Mouse (Mus musculus) limb, embryonic 15.5 days (tissue): ENCODE data around the gene Loxl1. TPM values are rescaled to one million over a fixed set of nuclear protein-coding genes. Genes with fewer than 3 reads are reported as not detected.

ENCODE experiments used
- ATAC-seq: fragments of 200-750 bp; cut with Nextera tagmentation; 2 replicates; pipeline ENCODE4 v1.8.0; 2017; ENCODE audit warnings: low read depth, moderate TSS enrichment; ENCODE audit not compliant: insufficient number of reproducible peaks, low FRiP score, low TSS enrichment
- H3K27ac ChIP-seq: fragments of 300-500 bp; sonication (generic); 2 replicates; pipeline ENCODE4 v1.5.1; 2015; ENCODE audit warnings: moderate library complexity, mild to moderate bottlenecking, inconsistent platforms
- H3K27me3 ChIP-seq: fragments of 300-500 bp; sonication (generic); 2 replicates; pipeline ENCODE4 v1.6.1; 2015; ENCODE audit warnings: inconsistent platforms
- H3K36me3 ChIP-seq: fragments of 300-500 bp; sonication (generic); 2 replicates; pipeline ENCODE4 v1.6.1; 2015; ENCODE audit warnings: inconsistent platforms
- H3K4me1 ChIP-seq: fragments of 300-500 bp; sonication (generic); 2 replicates; pipeline ENCODE4 v1.6.1; 2015; ENCODE audit warnings: inconsistent platforms
- H3K4me2 ChIP-seq: fragments of 300-500 bp; sonication (generic); 2 replicates; pipeline ENCODE4 v1.6.1; 2015; ENCODE audit warnings: mild to moderate bottlenecking, inconsistent platforms
- H3K4me3 ChIP-seq: fragments of 300-500 bp; sonication (generic); 2 replicates; pipeline ENCODE4 v1.5.1; 2015; ENCODE audit warnings: mild to moderate bottlenecking, inconsistent platforms
- H3K9ac ChIP-seq: fragments of 300-500 bp; sonication (generic); 2 replicates; pipeline ENCODE4 v1.6.1; 2015; ENCODE audit warnings: inconsistent platforms
- H3K9me3 ChIP-seq: fragments of 300-500 bp; sonication (generic); 2 replicates; pipeline ENCODE4 v1.6.1; 2016; ENCODE audit warnings: inconsistent platforms
- WGBS: fragments of 180-500 bp; shearing (Covaris S2); methylation state at CpG from one replicate; pipeline ENCODE4 v1.1.7; 2015; 5-methylcytosine and 5-hydroxymethylcytosine counted together
- polyA plus RNA-seq: library from polyadenylated mRNA; unstranded; fragments of >200 nt; fragmentation: Nextera tagmentation; extraction: Ambion mirVana; gene quantifications from 2 replicates; pipeline ENCODE4 v1.2.1, GENCODE M21; 2015

Loxl1 gene
- polyA plus RNA-seq, 1 experiment from 2014 or later = 92.6 TPM

GRCm38 (mm10) chr9:58243696-58244095 lies 69.3 kb downstream of the Loxl1 start:
- Histone ChIP-seq H3K4me1 (peaks cover 37% of the 10 kb centered on the region), H3K27me3 (no peaks in the 10 kb centered on the region), H3K4me3 (no peak overlapping the region), H3K36me3 (peaks cover 10% of the 10 kb centered on the region; the same call in 1 of the 2 replicates), H3K4me2 (no peak overlapping the region), H3K9me3 (no peaks in the 10 kb centered on the region), H3K27ac (no peak overlapping the region), H3K9ac (no peak overlapping the region)
- no peak for ATAC-seq
- WGBS = 81% methylated on average over 6 of the region's 6 CpGs

GRCm38 (mm10) chr9:58242696-58243095 lies 70.3 kb downstream of the Loxl1 start:
- H3K9ac ChIP-seq = no peak overlapping the region
- H3K4me2 ChIP-seq = no peak overlapping the region
- peaks cover 10% of the 10 kb centered on the region; the same call in 1 of the 2 replicates for H3K36me3 ChIP-seq
- no peak overlapping the region for H3K27ac ChIP-seq
- WGBS = 57% methylated on average over 5 of the region's 5 CpGs
- ATAC-seq = no peak
- no peaks in the 10 kb centered on the region for H3K9me3 ChIP-seq
- H3K4me3 ChIP-seq = no peak overlapping the region
- no peaks in the 10 kb centered on the region for H3K27me3 ChIP-seq
- H3K4me1 ChIP-seq = peaks cover 32% of the 10 kb centered on the region

DNA sequence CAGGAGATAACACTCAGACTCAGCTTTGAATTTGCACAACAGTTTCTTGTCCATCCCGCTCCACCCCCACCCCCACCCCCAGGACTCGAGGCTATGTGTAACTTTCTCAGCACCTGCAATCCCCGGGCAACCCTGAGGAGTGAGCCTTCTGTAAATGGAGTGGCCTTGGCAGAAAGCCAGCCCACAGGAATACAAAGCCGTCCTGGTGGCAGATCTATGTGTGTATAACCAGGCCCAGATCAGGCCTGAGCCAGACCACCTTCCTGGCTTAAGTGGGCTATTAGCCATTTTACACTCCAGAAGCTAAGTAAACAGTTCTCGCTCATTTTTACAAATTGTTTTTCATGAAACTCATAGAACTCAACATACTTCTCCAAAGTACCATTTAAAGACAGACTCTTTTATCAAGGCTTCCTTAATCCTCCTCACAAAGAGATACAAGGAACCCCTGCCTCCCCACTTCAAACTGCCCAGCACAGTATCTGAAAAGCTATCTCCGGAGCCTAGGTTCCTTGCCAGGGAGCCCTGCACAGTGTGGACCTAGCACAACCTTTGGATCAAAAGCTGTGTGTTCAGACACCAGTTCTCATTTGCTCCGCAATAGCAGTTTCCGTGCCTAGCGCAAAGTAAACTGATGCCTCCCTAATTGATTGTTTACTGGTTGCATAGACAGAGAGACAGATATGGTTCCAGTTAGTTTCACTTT lies 71.1 kb downstream of the Loxl1 start:
- H3K27ac ChIP-seq = no peak overlapping the region
- no peak overlapping the region for H3K9ac ChIP-seq
- peaks cover 24% of the 10 kb centered on the region for H3K4me1 ChIP-seq
- H3K9me3 ChIP-seq = no peaks in the 10 kb centered on the region
- 34% methylated on average over 9 of the region's 9 CpGs for WGBS
- no peaks in the 10 kb centered on the region for H3K27me3 ChIP-seq
- H3K4me2 ChIP-seq = no peak overlapping the region
- H3K4me3 ChIP-seq = no peak overlapping the region
- no peak for ATAC-seq
- peaks cover 10% of the 10 kb centered on the region; the same call in 1 of the 2 replicates for H3K36me3 ChIP-seq

Other genes with a start within 250 kb of the Loxl1 start
- 8.4 and 8.8 TPM in 2 replicates for gene Stra6, start 249.4 kb downstream of the Loxl1 start, polyA plus RNA-seq
- not detected in 2 replicates for gene Ccdc33, start 194.4 kb downstream of the Loxl1 start, polyA plus RNA-seq
- 216 and 254 TPM in 2 replicates for gene Islr, start 108.9 kb downstream of the Loxl1 start, polyA plus RNA-seq
- 0.55 and 1.5 TPM in 2 replicates for gene Islr2, start 108.9 kb downstream of the Loxl1 start, polyA plus RNA-seq
- 15.7 and 16.4 TPM in 2 replicates for gene Pml, start 63.4 kb downstream of the Loxl1 start, polyA plus RNA-seq
- 34.2 and 35.5 TPM in 2 replicates for gene Stoml1, start 60.0 kb downstream of the Loxl1 start, polyA plus RNA-seq
- gene Tbc1d21, start 57.3 kb upstream of the Loxl1 start, polyA plus RNA-seq = not detected in 2 replicates
- 2.9 and 3.2 TPM in 2 replicates for gene Insyn1, start 175.4 kb upstream of the Loxl1 start, polyA plus RNA-seq
- gene Cd276, start 242.3 kb upstream of the Loxl1 start, polyA plus RNA-seq = 57.5 and 59.2 TPM in 2 replicates